Mouse (Mus musculus) spleen, adult 2 months (tissue): ENCODE measurements around the gene D730048I06Rik. TPM values are rescaled to one million over a fixed set of nuclear protein-coding genes. Genes with fewer than 3 reads are reported as not detected.
"Not testable (repeated sequence)": the region's sequence is repeated elsewhere in the genome, so short reads cannot be mapped to it uniquely, and the experiment has no call there.

Source experiments
- DNase-seq, 2 experiments: peaks; one replicate each; pipeline versions ENCODE4 v3.0.0 to v3.0.0-alpha.2; 2012 to 2021; ENCODE audit warnings: low spot score in 2 of 2, low read depth in 1 of 2
- H3K27ac ChIP-seq: fragments of 200-500 bp; 2 replicates; pipeline ENCODE4 v1.5.1; 2012; ENCODE audit warnings: low read length, inconsistent platforms; ENCODE audit not compliant: insufficient read depth
- H3K27me3 ChIP-seq: fragments of 200-500 bp; 2 replicates; pipeline ENCODE4 v1.6.1; 2012; ENCODE audit warnings: mild to moderate bottlenecking, moderate library complexity, low read length, inconsistent platforms; ENCODE audit not compliant: control insufficient read depth, insufficient read depth
- H3K36me3 ChIP-seq: fragments of 200-500 bp; 2 replicates; pipeline ENCODE4 v1.6.1; 2012; ENCODE audit warnings: mild to moderate bottlenecking, low read length, inconsistent platforms; ENCODE audit not compliant: control insufficient read depth, insufficient read depth
- H3K4me1 ChIP-seq: fragments of 200-500 bp; 2 replicates; pipeline ENCODE4 v1.6.1; 2011; ENCODE audit warnings: inconsistent platforms; ENCODE audit not compliant: control insufficient read depth, insufficient read depth, insufficient read length
- H3K4me3 ChIP-seq: fragments of 200-500 bp; 2 replicates; pipeline ENCODE4 v1.5.1; 2011; ENCODE audit warnings: mild to moderate bottlenecking, inconsistent platforms; ENCODE audit not compliant: insufficient read depth, insufficient read length; ENCODE audit errors: extremely low read depth
- CTCF ChIP-seq: fragments of 200-500 bp; IDR thresholded peaks from 2 replicates; pipeline ENCODE4 v1.5.1; 2011; ENCODE audit warnings: mild to moderate bottlenecking, inconsistent platforms; ENCODE audit not compliant: insufficient read depth, insufficient read length, insufficient replicate concordance; ENCODE audit errors: extremely low read depth
- POLR2A ChIP-seq: fragments of 200-500 bp; IDR thresholded peaks from 2 replicates; pipeline ENCODE4 v1.6.1; 2011; ENCODE audit warnings: low read depth, low read length, inconsistent platforms
- WGBS: fragments of 180-500 bp; shearing (Covaris S2); methylation state at CpG from one replicate; pipeline ENCODE4 v1.1.7; 2018; 5-methylcytosine and 5-hydroxymethylcytosine counted together
- polyA plus RNA-seq: library from polyadenylated mRNA; depleted of rRNA; stranded (reverse); fragments of >200 nt; gene quantifications from 2 replicates; pipeline ENCODE4 v1.2.3, GENCODE M21; 2012; rRNA removed

D730048I06Rik gene
- polyA plus RNA-seq, result not detected in 2 replicates

DNA sequence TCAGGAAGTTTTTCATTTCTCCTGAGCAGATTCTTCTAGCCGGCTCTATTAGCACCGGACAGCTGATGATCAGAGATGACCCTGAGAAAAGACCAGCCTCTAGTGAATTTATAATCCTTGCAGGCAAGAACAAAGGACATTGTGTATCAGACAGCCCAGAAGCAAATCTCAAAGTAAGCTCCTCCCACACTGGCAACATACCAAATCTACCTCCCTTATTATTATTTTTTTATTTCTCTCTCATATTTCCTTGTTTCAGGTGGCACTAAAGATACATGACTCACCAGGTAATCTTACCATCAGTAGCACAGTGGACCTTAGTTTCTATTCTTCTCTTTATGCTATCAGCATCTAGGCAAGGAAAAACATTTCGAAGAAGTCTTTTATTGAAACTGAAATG, at the start of gene D730048I06Rik, which contains the start of gene Gm27235:
Gene D730048I06Rik (minus strand): TSS at position 112 of the 400 bp plus-strand sequence.
Gene Gm27235 (minus strand): TSS at position 101 of the 400 bp plus-strand sequence.
- Histone ChIP-seq H3K4me1 (no peaks in the 10 kb centered on the region), H3K36me3 (no peaks in the 10 kb centered on the region), H3K4me3 (no peak within 1 kb of the TSS), H3K27ac (no peak within 1 kb of the TSS), H3K27me3 (no peaks in the 10 kb centered on the region)
- no peak for TF ChIP-seq CTCF
- no peak for TF ChIP-seq POLR2A
- 89% methylated on average over 3 of the region's 3 CpGs for WGBS
- no peak for DNase-seq

DNA sequence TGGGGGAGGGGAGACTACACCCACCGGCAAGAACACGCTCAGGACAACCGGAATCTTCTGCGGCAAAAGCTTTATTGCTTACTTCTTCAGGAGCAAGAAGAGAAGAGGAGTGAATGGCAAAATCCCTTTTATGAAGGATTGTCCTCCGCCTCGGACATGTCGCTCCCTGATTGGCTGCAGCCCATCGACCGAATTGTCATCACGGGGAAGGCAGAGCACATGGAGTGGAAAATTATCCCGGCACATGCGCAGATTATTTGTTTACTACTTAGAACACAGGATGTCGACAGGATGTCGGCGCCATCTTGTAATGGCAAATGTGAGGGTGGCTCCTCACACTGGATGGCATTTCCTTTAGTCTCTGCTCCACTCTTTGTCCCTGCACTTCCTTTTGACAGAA, 28.0 kb upstream of the D730048I06Rik start:
- not testable (repeated sequence) for H3K36me3 ChIP-seq, DNase-seq, H3K4me1 ChIP-seq, H3K27me3 ChIP-seq, H3K27ac ChIP-seq, H3K4me3 ChIP-seq
- WGBS, result 91% methylated on average over 15 of the region's 15 CpGs

DNA sequence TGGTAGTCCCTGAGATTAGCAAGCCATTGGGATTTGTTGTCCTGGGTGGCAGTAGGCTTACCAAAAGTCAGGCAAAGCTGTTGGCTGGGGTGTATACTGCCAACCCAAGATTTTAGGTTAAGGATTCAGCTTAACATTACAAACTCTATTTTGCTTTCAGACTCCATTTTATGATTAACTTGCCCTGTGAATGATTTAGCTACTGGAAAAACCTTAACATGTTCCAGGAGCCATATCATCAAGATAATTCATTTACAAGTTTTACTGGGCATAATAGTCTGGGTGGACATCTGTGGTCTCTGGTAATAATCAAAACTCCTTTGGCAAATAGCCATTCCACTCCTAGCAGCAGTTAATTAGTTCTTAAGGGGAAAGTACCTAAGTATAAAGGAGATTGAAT, 8.2 kb upstream of the D730048I06Rik start:
- Histone ChIP-seq H3K27me3 (no peaks in the 10 kb centered on the region), H3K4me1 (no peaks in the 10 kb centered on the region), H3K4me3 (no peak overlapping the region), H3K27ac (no peak overlapping the region), H3K36me3 (no peaks in the 10 kb centered on the region)
- DNase-seq, result no peak
- TF ChIP-seq POLR2A (no peak), CTCF (no peak)

DNA sequence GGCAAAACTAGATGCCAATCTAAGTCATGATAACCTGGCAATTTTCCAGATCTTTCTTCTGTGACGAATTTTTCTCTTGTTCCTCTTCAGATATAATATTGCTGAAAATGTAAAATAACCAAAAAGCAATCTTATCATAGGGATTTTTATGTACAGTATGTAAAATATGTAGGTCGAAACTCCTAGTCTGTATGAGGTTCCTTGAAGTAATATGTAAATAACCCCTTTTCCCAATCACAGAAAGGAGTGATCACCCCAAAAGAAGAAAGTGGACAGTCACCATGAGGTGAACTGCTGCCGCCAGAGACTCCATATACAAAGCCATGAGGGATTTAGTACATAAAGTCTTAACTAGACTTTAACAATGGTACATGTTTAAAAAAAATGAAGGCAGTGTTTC, 11.9 kb downstream of the D730048I06Rik start, which contains the start of gene Gm17727:
Gene Gm17727 (minus strand): TSS at position 101 of the 400 bp plus-strand sequence.
- Histone ChIP-seq H3K27me3 (no peaks in the 10 kb centered on the region), H3K36me3 (no peaks in the 10 kb centered on the region), H3K27ac (no peak within 1 kb of the TSS), H3K4me1 (no peaks in the 10 kb centered on the region), H3K4me3 (no peak within 1 kb of the TSS)
- DNase-seq, result no peak
- no peak for TF ChIP-seq CTCF
- TF ChIP-seq POLR2A, result no peak
- 60% methylated on average over 3 of the region's 3 CpGs for WGBS

DNA sequence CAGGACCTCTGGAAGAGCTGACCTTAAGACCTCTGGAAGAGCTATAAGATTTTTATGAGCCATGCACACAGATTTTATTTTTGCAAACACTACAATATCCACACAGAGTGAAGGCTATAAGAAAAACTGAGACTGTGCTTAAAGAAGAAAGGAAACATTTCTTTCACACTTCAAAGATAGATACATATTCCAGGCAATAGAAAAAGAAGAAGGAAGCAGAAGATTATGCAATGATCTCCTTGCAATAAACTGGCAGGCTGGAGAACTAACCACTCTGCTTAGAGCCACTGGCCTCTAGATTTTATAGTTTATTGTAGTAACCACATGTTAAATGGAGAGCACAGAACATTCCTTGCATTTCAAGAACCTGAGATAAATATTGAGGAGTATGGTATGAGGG, 33.1 kb downstream of the D730048I06Rik start:
- no peaks in the 10 kb centered on the region for H3K4me1 ChIP-seq
- H3K27me3 ChIP-seq, result no peaks in the 10 kb centered on the region
- no peak overlapping the region for H3K27ac ChIP-seq
- no peak overlapping the region for H3K4me3 ChIP-seq
- DNase-seq, result no peak
- no peaks in the 10 kb centered on the region for H3K36me3 ChIP-seq
- TF ChIP-seq CTCF (no peak), POLR2A (no peak)

DNA sequence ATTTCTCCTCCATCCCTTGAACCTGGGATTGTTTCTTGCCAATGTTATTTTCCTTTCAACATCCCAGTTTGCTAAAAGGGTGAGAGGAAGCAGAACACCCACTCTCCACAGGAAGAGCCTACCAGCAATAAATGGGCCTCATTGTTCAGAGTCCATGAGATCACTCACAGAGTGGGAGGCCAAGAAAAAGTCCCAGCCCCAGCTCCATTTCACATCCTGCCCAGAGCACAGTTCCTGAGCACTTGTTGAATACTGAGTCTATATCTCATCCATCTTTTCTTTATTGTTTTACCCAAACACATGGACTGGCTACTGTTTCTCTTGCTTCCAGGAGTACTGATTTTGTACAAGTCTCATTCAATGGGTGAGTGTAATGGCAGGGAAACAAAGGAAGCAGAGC, 49.2 kb downstream of the D730048I06Rik start, which contains the start of gene Gm17677:
Gene Gm17677 (plus strand): TSS at position 301 of the 400 bp plus-strand sequence.
- TF ChIP-seq CTCF (no peak), POLR2A (no peak)
- no peak within 1 kb of the TSS for H3K4me3 ChIP-seq
- H3K27ac ChIP-seq, result no peak within 1 kb of the TSS
- no peak for DNase-seq
- no peaks in the 10 kb centered on the region for H3K27me3 ChIP-seq
- H3K36me3 ChIP-seq, result no peaks in the 10 kb centered on the region
- H3K4me1 ChIP-seq, result no peaks in the 10 kb centered on the region

Other genes with a start within 250 kb of the D730048I06Rik start
- 0.12 and 0.14 TPM in 2 replicates for gene Ddx25, start 231.6 kb downstream of the D730048I06Rik start, polyA plus RNA-seq
- gene Pus3, start 231.5 kb downstream of the D730048I06Rik start, polyA plus RNA-seq, result 1.1 and 1.6 TPM in 2 replicates
- 0.05 and 0.06 TPM in 2 replicates for gene Pate2, start 219.8 kb downstream of the D730048I06Rik start, polyA plus RNA-seq
- 1.1 and 1.4 TPM in 2 replicates for gene Hyls1, start 219.7 kb downstream of the D730048I06Rik start, polyA plus RNA-seq
- gene Pate4, start 178.2 kb downstream of the D730048I06Rik start, polyA plus RNA-seq, result not detected in 2 replicates
- not detected in 2 replicates for gene Pate3, start 141.9 kb downstream of the D730048I06Rik start, polyA plus RNA-seq
- not detected in 2 replicates for gene Pate1, start 102.7 kb downstream of the D730048I06Rik start, polyA plus RNA-seq
- gene Gm17677, start 49.1 kb downstream of the D730048I06Rik start, polyA plus RNA-seq, result not detected in 2 replicates
- gene Gm17727, start 12.0 kb downstream of the D730048I06Rik start, polyA plus RNA-seq, result not detected in 2 replicates
- gene Gm27235, start within 50 bp of the D730048I06Rik start, polyA plus RNA-seq, result not detected in 2 replicates
- not detected in 2 replicates for gene 9230110F15Rik, start 54.0 kb upstream of the D730048I06Rik start, polyA plus RNA-seq
- not detected in 2 replicates for gene 9230113P08Rik, start 118.3 kb upstream of the D730048I06Rik start, polyA plus RNA-seq